Mouse (Mus musculus) bone marrow macrophage, adult 2 months (primary cell): Measurements from ENCODE around the gene Dnhd1.

Experiments used
- CTCF ChIP-seq: IDR thresholded peaks from 2 replicates; pipeline ENCODE4 v1.5.1; 2012; ENCODE audit warnings: low read depth, mild to moderate bottlenecking, low read length, moderate library complexity
- POLR2A ChIP-seq: IDR thresholded peaks from 2 replicates; pipeline ENCODE4 v1.6.1; 2012; ENCODE audit warnings: mild to moderate bottlenecking, low read depth, low read length, borderline replicate concordance

DNA sequence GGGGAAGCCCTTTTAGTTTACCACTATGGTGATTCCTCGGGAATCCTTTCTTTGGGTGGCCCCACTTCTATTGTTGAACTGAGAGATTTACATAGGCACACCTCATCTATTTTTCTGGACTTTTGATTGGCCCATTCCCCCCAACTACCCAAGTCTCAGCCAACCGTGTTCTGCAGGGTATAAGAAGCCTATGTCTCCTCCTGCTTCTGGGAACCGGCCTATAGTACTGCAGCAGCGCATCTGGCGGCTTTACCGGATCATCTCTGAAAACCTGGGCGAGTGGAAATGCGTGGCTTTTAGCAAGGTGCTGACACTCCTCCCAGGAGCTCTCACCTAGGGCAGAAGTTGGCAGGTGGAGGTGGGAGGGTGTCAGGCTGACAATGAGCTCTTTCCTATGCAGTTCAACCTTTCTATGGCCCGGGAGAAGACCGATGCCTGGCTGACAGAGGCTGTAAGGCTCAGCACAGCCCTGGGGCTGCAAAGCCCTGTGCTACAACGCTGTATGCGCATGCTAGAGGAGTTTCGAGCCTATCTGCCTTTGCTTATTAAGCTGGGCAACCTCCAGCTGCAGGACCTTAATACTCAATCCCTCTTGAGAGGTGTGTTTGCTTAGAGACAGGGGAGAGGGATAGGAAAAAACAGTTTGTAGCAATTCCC lies 35.0 kb downstream of the Dnhd1 start:
- TF ChIP-seq POLR2A (no peak), CTCF (no peak)
